In genomic region chr16:38562968-38563327, GRCm38 (mm10) we compare ENCODE assay signal across 7 mouse cellular contexts. TPM values are rescaled to one million over a fixed set of nuclear protein-coding genes. Genes with fewer than 3 reads are reported as not detected.
DNase-seq lines count a peak whose midpoint lies in the region; ATAC-seq and TF ChIP-seq lines count a peak whose summit lies in the region.

No protein-coding gene starts in this region.

- WGBS in neural tube, embryonic 11.5 days = 0% methylated on average over 25 of the region's 25 CpGs
- under 1% methylated on average over 25 of the region's 25 CpGs for WGBS in forebrain, embryonic 10.5 days
- WGBS in liver, embryonic 12.5 days (ENCODE audit: insufficient replicate concordance) = under 1% methylated on average over 25 of the region's 25 CpGs
- under 1% methylated on average over 25 of the region's 25 CpGs for WGBS in stomach, postnatal 0 days

- peak; percentile 83 for ATAC-seq in neural tube, embryonic 11.5 days (ENCODE audit: insufficient read depth, low FRiP score, low TSS enrichment)
- peak; percentile 69 for ATAC-seq in liver, embryonic 12.5 days
- ATAC-seq in stomach, postnatal 0 days (ENCODE audit: low FRiP score, low TSS enrichment) = no peak; the same call in 1 of the 2 replicates

- H3K27me3 ChIP-seq in neural tube, embryonic 11.5 days (ENCODE audit: control insufficient read depth, insufficient read depth, low read length) = no peaks in the 10 kb centered on the region
- peaks cover 9% of the 10 kb centered on the region for H3K27me3 ChIP-seq in forebrain, embryonic 10.5 days (ENCODE audit: poor library complexity, severe bottlenecking)
- peaks cover 23% of the 10 kb centered on the region for H3K27me3 ChIP-seq in liver, embryonic 12.5 days (replicated peaks)
- no peaks in the 10 kb centered on the region for H3K27me3 ChIP-seq in stomach, postnatal 0 days (ENCODE audit: control insufficient read depth, insufficient read depth, low read length)

- H3K36me3 ChIP-seq in neural tube, embryonic 11.5 days (ENCODE audit: control insufficient read depth, insufficient read depth, low read length) = peaks cover 4% of the 10 kb centered on the region
- H3K36me3 ChIP-seq in forebrain, embryonic 10.5 days (replicated peaks) = peaks cover 40% of the 10 kb centered on the region
- H3K36me3 ChIP-seq in liver, embryonic 12.5 days = peaks cover 32% of the 10 kb centered on the region
- H3K36me3 ChIP-seq in stomach, postnatal 0 days (ENCODE audit: control insufficient read depth, insufficient read depth, low read length) = no peaks in the 10 kb centered on the region; the same call in 1 of the 2 replicates

- peak overlapping the region; percentile 32 for H3K4me2 ChIP-seq in neural tube, embryonic 11.5 days (ENCODE audit: low read depth)
- peak overlapping the region; percentile 81 for H3K4me2 ChIP-seq in liver, embryonic 12.5 days
- H3K4me2 ChIP-seq in stomach, postnatal 0 days (replicated peaks; ENCODE audit: low read depth) = peak overlapping the region; percentile 72

- TF ChIP-seq EP300 in stomach, postnatal 0 days (optimal IDR thresholded peaks at IDR 0.05) = no peak

- H3K4me3 ChIP-seq in neural tube, embryonic 11.5 days (ENCODE audit: low read depth, low read length) = peak overlapping the region; percentile 70
- peak overlapping the region; percentile 89 for H3K4me3 ChIP-seq in forebrain, embryonic 10.5 days
- H3K4me3 ChIP-seq in liver, embryonic 12.5 days = peak overlapping the region; percentile 96
- H3K4me3 ChIP-seq in stomach, postnatal 0 days (ENCODE audit: low read depth, low read length) = peak overlapping the region; percentile 96

- no peak overlapping the region for H3K27ac ChIP-seq in neural tube, embryonic 11.5 days (ENCODE audit: low read depth, low read length)
- peak overlapping the region; percentile 92 for H3K27ac ChIP-seq in forebrain, embryonic 10.5 days
- H3K27ac ChIP-seq in liver, embryonic 12.5 days = peak overlapping the region; percentile 86
- H3K27ac ChIP-seq in stomach, postnatal 0 days (replicated peaks) = peak overlapping the region; percentile 89

- peak overlapping the region; percentile 74 for H3K9ac ChIP-seq in neural tube, embryonic 11.5 days (ENCODE audit: low read length)
- H3K9ac ChIP-seq in liver, embryonic 12.5 days = peak overlapping the region; percentile 90
- peak overlapping the region; percentile 96 for H3K9ac ChIP-seq in stomach, postnatal 0 days (ENCODE audit: low read length)

- no peaks in the 10 kb centered on the region for H3K4me1 ChIP-seq in neural tube, embryonic 11.5 days (ENCODE audit: control insufficient read depth, insufficient read depth, low read length)
- peaks cover 10% of the 10 kb centered on the region for H3K4me1 ChIP-seq in forebrain, embryonic 10.5 days
- H3K4me1 ChIP-seq in liver, embryonic 12.5 days = peaks cover 20% of the 10 kb centered on the region
- H3K4me1 ChIP-seq in stomach, postnatal 0 days (replicated peaks; ENCODE audit: control insufficient read depth, insufficient read depth) = no peaks in the 10 kb centered on the region

- TF ChIP-seq CTCF in stomach, postnatal 0 days (IDR thresholded peaks at IDR 0.05; ENCODE audit: low read depth) = no peak

- no peak for DNase-seq in neural tube, embryonic 11.5 days (ENCODE audit: low spot score)
- DNase-seq in neural tube, embryonic 10.5 days (ENCODE audit: extremely low spot score, low spot score) = no peak
- no peak for DNase-seq in forebrain, embryonic 10.5 days (ENCODE audit: extremely low spot score, low spot score)
- DNase-seq in stomach, postnatal 0 days (ENCODE audit: low spot score) = no peak
- DNase-seq in spleen, postnatal 10 days (ENCODE audit: low spot score in 2 of 2) = no peak
- no peak for DNase-seq in frontal cortex, postnatal 25 days (ENCODE audit: low spot score in 2 of 2)

- H3K9me3 ChIP-seq in neural tube, embryonic 11.5 days (ENCODE audit: control insufficient read depth, low read length) = no peaks in the 10 kb centered on the region
- H3K9me3 ChIP-seq in forebrain, embryonic 10.5 days = no peaks in the 10 kb centered on the region
- no peaks in the 10 kb centered on the region for H3K9me3 ChIP-seq in liver, embryonic 12.5 days (replicated peaks)
- H3K9me3 ChIP-seq in stomach, postnatal 0 days (ENCODE audit: control insufficient read depth, low read length) = no peaks in the 10 kb centered on the region

RNA-seq across cellular contexts. Expression of gene Tmem39a, which starts 4.5 kb away (rescaled TPM):
- 94.3 and 96.1 TPM in 2 replicates for polyA plus RNA-seq in neural tube, embryonic 11.5 days (2014; fragmentation: Nextera tagmentation; extraction: Ambion mirVana)
- polyA plus RNA-seq in forebrain, embryonic 10.5 days (2016; fragmentation: Nextera tagmentation; extraction: Ambion mirVana) = 75.5 and 86.3 TPM in 2 replicates
- polyA plus RNA-seq in liver, embryonic 12.5 days (2016; fragmentation: Nextera tagmentation; extraction: Ambion mirVana) = 41.3 and 48.6 TPM in 2 replicates
- polyA plus RNA-seq in stomach, postnatal 0 days (2015; fragmentation: Nextera tagmentation; extraction: Ambion mirVana) = 44.6 and 48.9 TPM in 2 replicates

RNA-seq across cellular contexts. Expression of gene Poglut1, which starts 12.9 kb away (rescaled TPM):
- 69.8 and 70.4 TPM in 2 replicates for polyA plus RNA-seq in neural tube, embryonic 11.5 days (2014; fragmentation: Nextera tagmentation; extraction: Ambion mirVana)
- 69.8 and 72.2 TPM in 2 replicates for polyA plus RNA-seq in forebrain, embryonic 10.5 days (2016; fragmentation: Nextera tagmentation; extraction: Ambion mirVana)
- 17.7 and 18.3 TPM in 2 replicates for polyA plus RNA-seq in liver, embryonic 12.5 days (2016; fragmentation: Nextera tagmentation; extraction: Ambion mirVana)
- 16.0 and 16.3 TPM in 2 replicates for polyA plus RNA-seq in stomach, postnatal 0 days (2015; fragmentation: Nextera tagmentation; extraction: Ambion mirVana)

RNA-seq across cellular contexts. Expression of gene Timmdc1, which starts 40.5 kb away (rescaled TPM):
- 29.6 and 33.3 TPM in 2 replicates for polyA plus RNA-seq in neural tube, embryonic 11.5 days (2014; fragmentation: Nextera tagmentation; extraction: Ambion mirVana)
- polyA plus RNA-seq in forebrain, embryonic 10.5 days (2016; fragmentation: Nextera tagmentation; extraction: Ambion mirVana) = 33.1 and 36.7 TPM in 2 replicates
- polyA plus RNA-seq in liver, embryonic 12.5 days (2016; fragmentation: Nextera tagmentation; extraction: Ambion mirVana) = 19.7 and 19.9 TPM in 2 replicates
- 14.6 and 15.5 TPM in 2 replicates for polyA plus RNA-seq in stomach, postnatal 0 days (2015; fragmentation: Nextera tagmentation; extraction: Ambion mirVana)
